Mouse (Mus musculus): ENCODE measurements around the gene Grik4. TPM values are rescaled to one million over a fixed set of nuclear protein-coding genes. Genes with fewer than 3 reads are reported as not detected.

Gene Grik4
- polyA plus RNA-seq, 1 experiment = 0.90 TPM

GRCm38 (mm10) chr9:42672982-42673381 lies 271.3 kb downstream of the Grik4 start:
- DNase-seq (ENCODE audit: low read depth) = no peak

- no peak for DNase-seq (ENCODE audit: low read depth)
These were observed 273.7 kb downstream of the Grik4 start for GRCm38 (mm10) chr9:42670619-42671018.

- no peak for DNase-seq (ENCODE audit: low read depth)
These were observed 282.8 kb downstream of the Grik4 start for GRCm38 (mm10) chr9:42661481-42661880.

- DNase-seq (ENCODE audit: low read depth) = no peak
These were observed 291.5 kb downstream of the Grik4 start for GRCm38 (mm10) chr9:42652756-42653155.

- no peak for DNase-seq (ENCODE audit: low read depth)
These were observed 292.0 kb downstream of the Grik4 start for GRCm38 (mm10) chr9:42652309-42652708.

- no peak for DNase-seq (ENCODE audit: low read depth)
These were observed 294.4 kb downstream of the Grik4 start for GRCm38 (mm10) chr9:42649872-42650271.

- no peak for DNase-seq (ENCODE audit: low read depth)
These were observed 296.2 kb downstream of the Grik4 start for GRCm38 (mm10) chr9:42648051-42648450.

GRCm38 (mm10) chr9:42647596-42647995 lies 296.7 kb downstream of the Grik4 start:
- no peak for DNase-seq (ENCODE audit: low read depth)

GRCm38 (mm10) chr9:42646821-42647220 lies 297.5 kb downstream of the Grik4 start:
- DNase-seq (ENCODE audit: low read depth) = no peak

- no peak for DNase-seq (ENCODE audit: low read depth)
These were observed 299.1 kb downstream of the Grik4 start for GRCm38 (mm10) chr9:42645161-42645560.

GRCm38 (mm10) chr9:42642821-42643220 lies 301.5 kb downstream of the Grik4 start:
- DNase-seq (ENCODE audit: low read depth) = no peak

- DNase-seq (ENCODE audit: low read depth) = no peak
These were observed 302.7 kb downstream of the Grik4 start for GRCm38 (mm10) chr9:42641550-42642117.

GRCm38 (mm10) chr9:42636446-42636845 lies 307.8 kb downstream of the Grik4 start:
- DNase-seq (ENCODE audit: low read depth) = no peak

GRCm38 (mm10) chr9:42631479-42631878 lies 312.8 kb downstream of the Grik4 start:
- no peak for DNase-seq (ENCODE audit: low read depth)

GRCm38 (mm10) chr9:42627634-42628033 lies 316.7 kb downstream of the Grik4 start:
- DNase-seq (ENCODE audit: low read depth) = no peak

- DNase-seq (ENCODE audit: low read depth) = no peak
These were observed 317.1 kb downstream of the Grik4 start for GRCm38 (mm10) chr9:42627146-42627545.

GRCm38 (mm10) chr9:42626226-42626775 lies 318.0 kb downstream of the Grik4 start:
- DNase-seq (ENCODE audit: low read depth) = no peak

GRCm38 (mm10) chr9:42614409-42614808 lies 329.9 kb downstream of the Grik4 start:
- DNase-seq (ENCODE audit: low read depth) = no peak

GRCm38 (mm10) chr9:42613827-42614226 lies 330.5 kb downstream of the Grik4 start:
- no peak for DNase-seq (ENCODE audit: low read depth)

- DNase-seq (ENCODE audit: low read depth) = no peak
These were observed 331.8 kb downstream of the Grik4 start for GRCm38 (mm10) chr9:42612482-42612991.

GRCm38 (mm10) chr9:42601445-42601844 lies 342.8 kb downstream of the Grik4 start:
- DNase-seq (ENCODE audit: low read depth) = no peak

GRCm38 (mm10) chr9:42597525-42597924 lies 346.8 kb downstream of the Grik4 start:
- no peak for DNase-seq (ENCODE audit: low read depth)

GRCm38 (mm10) chr9:42578511-42578910 lies 365.8 kb downstream of the Grik4 start:
- DNase-seq (ENCODE audit: low read depth) = no peak

- DNase-seq (ENCODE audit: low read depth) = no peak
These were observed 366.2 kb downstream of the Grik4 start for GRCm38 (mm10) chr9:42578106-42578505.
